Mouse (Mus musculus) cortical plate, adult 2 months (tissue): Measurements from ENCODE around the gene Ern1.

Source experiments
- CTCF ChIP-seq: fragments of 200-500 bp; IDR thresholded peaks from 2 replicates; pipeline ENCODE4 v1.5.1; 2011; ENCODE audit warnings: mild to moderate bottlenecking, control low read depth, low read length; ENCODE audit not compliant: insufficient read depth; ENCODE audit errors: extremely low read depth
- POLR2A ChIP-seq: fragments of 200-500 bp; IDR thresholded peaks from 2 replicates; pipeline ENCODE4 v1.6.1; 2011; ENCODE audit warnings: mild to moderate bottlenecking, low read length, control low read depth; ENCODE audit not compliant: insufficient read depth; ENCODE audit errors: extremely low read depth

GRCm38 (mm10) chr11:106419262-106420102, 68.2 kb downstream of the Ern1 start:
- TF ChIP-seq CTCF = no peak
- TF ChIP-seq POLR2A = no peak
